Mouse (Mus musculus): Measurements from ENCODE around the gene Lrrtm3. TPM values are rescaled to one million over a fixed set of nuclear protein-coding genes. Genes with fewer than 3 reads are reported as not detected.

The Lrrtm3 gene
- polyA plus RNA-seq, 1 experiment from 2014 or later = 41.5 TPM

GRCm38 (mm10) chr10:64039760-64040535, 50.1 kb downstream of the Lrrtm3 start:
- ATAC-seq (ENCODE audit: low FRiP score, low read depth) = peak; percentile 73
- H3K9me3 ChIP-seq = no peaks in the 10 kb centered on the region

DNA sequence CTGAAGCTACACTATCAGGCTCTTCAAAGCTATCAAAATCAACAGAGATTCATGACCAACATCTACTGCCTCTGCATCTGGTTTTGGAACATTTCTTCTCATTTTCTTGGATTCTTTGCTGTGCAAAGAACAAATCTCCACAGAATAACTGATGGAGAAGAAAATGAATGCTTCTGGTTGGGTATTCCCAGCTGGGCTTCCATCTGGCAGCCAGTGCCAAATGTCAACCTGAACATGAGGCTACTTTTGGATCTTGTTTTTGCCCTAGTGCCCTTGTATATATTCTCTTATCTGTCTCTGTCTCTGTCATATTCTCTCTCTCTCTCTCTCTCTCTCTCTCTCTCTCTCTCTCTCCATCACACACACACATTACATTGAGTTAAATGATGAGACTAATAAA, 59.2 kb downstream of the Lrrtm3 start:
- Histone ChIP-seq H3K4me1 (replicated peaks) (peaks cover 4% of the 10 kb centered on the region; the same call in 1 of the 2 replicates), H3K27ac (replicated peaks) (no peak overlapping the region), H3K9me3 (no peaks in the 10 kb centered on the region), H3K9ac (no peak overlapping the region), H3K36me3 (no peaks in the 10 kb centered on the region), H3K27me3 (no peaks in the 10 kb centered on the region), H3K4me2 (no peak overlapping the region), H3K4me3 (no peak overlapping the region)
- no peak for ATAC-seq (ENCODE audit: low FRiP score, low read depth)

More at GRCm38 (mm10) chr10:64039760-64040535, 50.1 kb downstream of the Lrrtm3 start:
- Histone ChIP-seq H3K4me3 (no peak overlapping the region), H3K27me3 (no peaks in the 10 kb centered on the region), H3K27ac (replicated peaks) (peak overlapping the region; percentile 5; the same call in 1 of the 2 replicates), H3K4me2 (no peak overlapping the region), H3K4me1 (replicated peaks) (peaks cover 18% of the 10 kb centered on the region), H3K9ac (no peak overlapping the region), H3K36me3 (no peaks in the 10 kb centered on the region)
- WGBS = 66% methylated on average over 17 of the region's 17 CpGs

DNA sequence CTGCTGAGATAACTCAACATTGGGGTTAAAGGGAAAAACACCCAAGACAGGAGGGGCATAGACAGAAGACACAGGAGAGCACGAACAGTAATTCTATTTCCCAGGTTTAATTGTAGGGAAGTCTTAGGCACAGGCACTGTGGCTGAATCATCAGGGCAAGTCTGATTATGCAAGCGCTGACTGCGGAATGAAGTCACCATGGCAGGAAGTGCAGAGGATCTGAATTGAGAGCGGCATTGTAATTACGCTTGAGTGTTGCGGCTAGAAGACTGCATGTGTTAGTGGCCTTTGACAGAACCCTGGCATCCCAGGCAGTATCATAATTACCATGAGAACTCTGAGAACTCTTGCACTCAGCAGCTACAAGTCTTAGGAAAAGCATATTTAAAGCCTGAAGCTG, 66.7 kb downstream of the Lrrtm3 start:
- WGBS = 64% methylated on average over 6 of the region's 6 CpGs
- H3K4me2 ChIP-seq = no peak overlapping the region
- H3K4me1 ChIP-seq (replicated peaks) = peaks cover 6% of the 10 kb centered on the region; the same call in 1 of the 2 replicates
- no peaks in the 10 kb centered on the region for H3K27me3 ChIP-seq
- no peak overlapping the region for H3K4me3 ChIP-seq
- no peak overlapping the region for H3K27ac ChIP-seq (replicated peaks)
- H3K9ac ChIP-seq = no peak overlapping the region
- no peak for ATAC-seq (ENCODE audit: low FRiP score, low read depth)
- no peaks in the 10 kb centered on the region for H3K36me3 ChIP-seq
- no peaks in the 10 kb centered on the region for H3K9me3 ChIP-seq

GRCm38 (mm10) chr10:64020347-64020746, 69.7 kb downstream of the Lrrtm3 start:
- no peak for ATAC-seq (ENCODE audit: low FRiP score, low read depth)
- Histone ChIP-seq H3K4me2 (no peak overlapping the region), H3K4me1 (replicated peaks) (no peaks in the 10 kb centered on the region), H3K27ac (replicated peaks) (no peak overlapping the region), H3K9ac (no peak overlapping the region), H3K36me3 (no peaks in the 10 kb centered on the region), H3K27me3 (no peaks in the 10 kb centered on the region), H3K4me3 (no peak overlapping the region), H3K9me3 (no peaks in the 10 kb centered on the region)
- WGBS = 89% methylated on average over 1 of the region's 1 CpGs

DNA sequence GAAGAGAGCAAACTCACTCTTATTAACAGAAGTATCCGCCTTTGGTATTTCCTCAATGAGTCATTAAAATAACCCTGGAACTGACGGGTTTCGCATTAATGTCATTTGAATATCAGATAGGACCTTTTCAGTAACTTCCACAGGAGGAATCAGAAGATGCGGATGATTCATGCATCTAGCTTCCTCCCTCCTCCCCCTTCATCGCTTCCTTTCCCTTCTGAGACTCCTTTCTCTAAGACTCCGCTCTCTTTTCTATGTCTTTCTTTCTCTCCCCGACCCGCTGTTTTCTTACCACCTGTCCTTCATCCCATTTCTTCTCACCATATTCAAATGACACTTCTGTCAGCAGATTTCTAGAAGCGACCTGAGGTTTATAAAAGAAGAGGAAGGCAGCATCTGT, 88.1 kb downstream of the Lrrtm3 start:
- no peak overlapping the region for H3K9ac ChIP-seq
- no peaks in the 10 kb centered on the region for H3K36me3 ChIP-seq
- no peak for ATAC-seq (ENCODE audit: low FRiP score, low read depth)
- 85% methylated on average over 9 of the region's 9 CpGs for WGBS
- no peaks in the 10 kb centered on the region for H3K4me1 ChIP-seq (replicated peaks)
- H3K4me2 ChIP-seq = no peak overlapping the region
- no peak overlapping the region for H3K4me3 ChIP-seq
- no peaks in the 10 kb centered on the region for H3K9me3 ChIP-seq
- no peak overlapping the region for H3K27ac ChIP-seq (replicated peaks)
- no peaks in the 10 kb centered on the region for H3K27me3 ChIP-seq

DNA sequence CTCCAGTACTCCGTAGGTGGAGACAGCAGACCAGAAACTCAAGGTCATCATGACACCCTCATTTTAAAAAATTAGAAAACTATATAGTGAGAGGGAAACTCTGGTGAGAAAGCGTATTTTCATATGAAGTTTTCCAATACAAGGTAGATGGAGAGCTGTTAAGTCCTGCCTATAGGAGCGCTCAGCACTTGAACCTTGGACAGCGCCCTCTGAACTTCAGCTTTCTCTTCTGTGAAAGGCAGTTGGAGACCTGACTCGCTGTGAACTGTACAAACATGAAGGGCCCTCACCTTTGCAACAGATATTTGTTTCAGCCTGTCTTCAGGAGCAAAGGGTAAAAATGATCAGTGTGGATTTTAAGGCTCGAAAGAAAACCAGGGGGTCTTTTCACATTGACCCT, 88.5 kb downstream of the Lrrtm3 start:
- Histone ChIP-seq H3K36me3 (no peaks in the 10 kb centered on the region), H3K9ac (no peak overlapping the region), H3K4me3 (no peak overlapping the region), H3K4me2 (no peak overlapping the region), H3K9me3 (no peaks in the 10 kb centered on the region), H3K4me1 (replicated peaks) (no peaks in the 10 kb centered on the region), H3K27me3 (no peaks in the 10 kb centered on the region), H3K27ac (replicated peaks) (no peak overlapping the region)
- WGBS = 84% methylated on average over 6 of the region's 6 CpGs
- no peak for ATAC-seq (ENCODE audit: low FRiP score, low read depth)

- H3K9me3 ChIP-seq = no peaks in the 10 kb centered on the region
- no peak for ATAC-seq (ENCODE audit: low FRiP score, low read depth)
- WGBS = 91% methylated on average over 5 of the region's 5 CpGs
These were observed 95.8 kb downstream of the Lrrtm3 start for GRCm38 (mm10) chr10:63994251-63994650.

DNA sequence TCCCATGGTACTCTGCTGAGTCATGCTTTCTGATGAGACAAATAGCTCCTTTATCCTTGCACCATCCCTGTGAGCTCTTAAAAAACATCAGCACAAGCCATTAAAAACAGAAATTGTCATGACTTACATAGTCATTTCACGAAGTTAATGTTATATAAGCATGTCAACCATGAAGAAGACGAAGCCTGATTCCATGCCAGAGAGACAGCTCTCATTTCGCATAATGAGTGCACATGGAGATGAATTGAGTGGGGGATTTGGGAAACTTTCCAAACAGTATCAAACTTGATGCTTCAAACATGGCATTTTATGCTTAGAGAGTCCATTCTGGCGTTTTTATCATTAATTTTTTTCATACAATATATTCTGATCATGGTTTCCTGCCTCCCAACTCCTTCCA, 104.5 kb downstream of the Lrrtm3 start:
- H3K4me3 ChIP-seq = no peak overlapping the region
- 62% methylated on average over 4 of the region's 4 CpGs for WGBS
- no peak overlapping the region for H3K9ac ChIP-seq
- ATAC-seq (ENCODE audit: low FRiP score, low read depth) = no peak
- H3K4me2 ChIP-seq = no peak overlapping the region
- no peaks in the 10 kb centered on the region for H3K4me1 ChIP-seq (replicated peaks)
- H3K9me3 ChIP-seq = no peaks in the 10 kb centered on the region
- H3K36me3 ChIP-seq = no peaks in the 10 kb centered on the region
- H3K27ac ChIP-seq (replicated peaks) = no peak overlapping the region
- H3K27me3 ChIP-seq = no peaks in the 10 kb centered on the region

More at GRCm38 (mm10) chr10:63994251-63994650, 95.8 kb downstream of the Lrrtm3 start:
- no peak overlapping the region for H3K4me3 ChIP-seq
- no peak overlapping the region for H3K9ac ChIP-seq
- no peak overlapping the region for H3K27ac ChIP-seq (replicated peaks)
- H3K27me3 ChIP-seq = no peaks in the 10 kb centered on the region
- no peaks in the 10 kb centered on the region for H3K36me3 ChIP-seq
- no peak overlapping the region for H3K4me2 ChIP-seq
- H3K4me1 ChIP-seq (replicated peaks) = no peaks in the 10 kb centered on the region

- WGBS = 80% methylated on average over 2 of the region's 2 CpGs
- Histone ChIP-seq H3K27me3 (no peaks in the 10 kb centered on the region), H3K4me2 (no peak overlapping the region), H3K9ac (no peak overlapping the region), H3K4me1 (replicated peaks) (peaks cover 17% of the 10 kb centered on the region), H3K36me3 (no peaks in the 10 kb centered on the region), H3K27ac (replicated peaks) (no peak overlapping the region), H3K4me3 (no peak overlapping the region), H3K9me3 (no peaks in the 10 kb centered on the region)
- no peak for ATAC-seq (ENCODE audit: low FRiP score, low read depth)
These were observed 110.7 kb downstream of the Lrrtm3 start for GRCm38 (mm10) chr10:63979410-63979809.

DNA sequence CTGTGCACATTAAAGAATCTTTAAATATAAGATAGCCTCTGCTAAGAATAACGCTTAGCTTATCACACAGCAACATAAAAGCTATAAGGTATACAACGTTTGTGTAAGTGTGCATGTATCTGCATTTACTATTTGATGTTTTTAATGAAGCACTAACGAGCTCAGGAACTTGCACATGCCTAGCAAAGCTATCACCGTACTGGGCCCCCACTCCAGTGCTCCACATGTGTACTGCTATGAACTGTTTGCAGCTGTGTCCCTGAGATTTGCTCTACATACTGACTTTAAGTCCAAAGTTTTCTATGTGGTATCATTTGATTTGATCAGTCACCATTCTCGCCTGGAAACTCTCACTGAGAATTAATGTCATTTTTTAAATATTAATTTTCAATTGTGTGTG, 111.1 kb downstream of the Lrrtm3 start:
- peak overlapping the region; percentile 66; the same call in 1 of the 2 replicates for H3K27ac ChIP-seq (replicated peaks)
- H3K9ac ChIP-seq = no peak overlapping the region
- H3K36me3 ChIP-seq = no peaks in the 10 kb centered on the region
- peak; percentile 33; the same call in 1 of the 2 replicates for ATAC-seq (ENCODE audit: low FRiP score, low read depth)
- 73% methylated on average over 5 of the region's 5 CpGs for WGBS
- peaks cover 17% of the 10 kb centered on the region for H3K4me1 ChIP-seq (replicated peaks)
- H3K4me3 ChIP-seq = no peak overlapping the region
- H3K9me3 ChIP-seq = no peaks in the 10 kb centered on the region
- no peaks in the 10 kb centered on the region for H3K27me3 ChIP-seq
- peak overlapping the region; percentile 48 for H3K4me2 ChIP-seq

DNA sequence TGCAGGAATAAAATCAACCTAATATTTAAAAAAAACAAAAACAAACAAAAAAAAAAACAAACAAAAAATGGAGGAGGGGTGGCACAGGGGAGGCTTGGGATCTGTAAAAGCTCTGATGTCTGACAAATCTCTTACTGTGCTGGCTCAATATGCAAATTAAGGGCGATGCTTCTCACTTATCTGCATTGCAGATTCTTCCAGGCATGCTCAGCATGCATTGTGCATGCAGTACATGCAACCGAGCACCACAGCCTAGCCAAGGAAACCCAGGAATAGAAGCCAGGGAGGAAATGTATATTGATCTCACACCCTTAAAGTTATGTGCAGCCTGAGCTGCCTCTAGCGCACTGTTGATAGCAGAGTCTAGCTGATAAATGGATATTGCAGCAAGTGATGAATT, 111.5 kb downstream of the Lrrtm3 start:
- peak overlapping the region; percentile 48 for H3K4me2 ChIP-seq
- 7% methylated on average over 3 of the region's 3 CpGs for WGBS
- H3K36me3 ChIP-seq = no peaks in the 10 kb centered on the region
- no peaks in the 10 kb centered on the region for H3K27me3 ChIP-seq
- no peak overlapping the region for H3K9ac ChIP-seq
- no peaks in the 10 kb centered on the region for H3K9me3 ChIP-seq
- peak overlapping the region; percentile 66 for H3K27ac ChIP-seq (replicated peaks)
- no peak overlapping the region for H3K4me3 ChIP-seq
- peak; percentile 87 for ATAC-seq (ENCODE audit: low FRiP score, low read depth)
- peaks cover 17% of the 10 kb centered on the region for H3K4me1 ChIP-seq (replicated peaks)

GRCm38 (mm10) chr10:63978101-63978500, 112.0 kb downstream of the Lrrtm3 start:
- Histone ChIP-seq H3K4me2 (peak overlapping the region; percentile 48), H3K4me3 (peak overlapping the region; percentile 15), H3K27me3 (no peaks in the 10 kb centered on the region), H3K9me3 (no peaks in the 10 kb centered on the region), H3K9ac (no peak overlapping the region), H3K4me1 (replicated peaks) (peaks cover 17% of the 10 kb centered on the region), H3K36me3 (no peaks in the 10 kb centered on the region), H3K27ac (replicated peaks) (peak overlapping the region; percentile 66)
- ATAC-seq (ENCODE audit: low FRiP score, low read depth) = no peak
- WGBS = 11% methylated on average over 11 of the region's 11 CpGs
